Mouse (Mus musculus) heart, postnatal 36 days (tissue): Measurements from ENCODE around the gene Scfd2. TPM values are rescaled to one million over a fixed set of nuclear protein-coding genes. Genes with fewer than 3 reads are reported as not detected.
A peak's percentile ranks its signal among the peaks of the same experiment; 100 is the strongest.

Source experiments
- DNase-seq, 2 experiments: peaks; one replicate each; pipeline ENCODE4 v3.0.0; 2021 to 2022
- intact Hi-C: fragments of 180-260 bp; cut with DNase I; formaldehyde crosslinking; loops from one replicate; pipeline ENCODE4 v1.15.1; 2025
- total RNA-seq, 2 experiments: library from RNA; stranded (reverse); gene quantifications; 2 replicates each; pipeline ENCODE4 v1.2.3; 2021

The Scfd2 gene
- total RNA-seq, 2 experiments from 2014 or later, result 11.6 to 12.9 TPM

GRCm38 (mm10) chr5:74316333-74316945 lies 215.1 kb downstream of the Scfd2 start:
- DNase-seq, result no peak
- intact Hi-C loops, result no loop called here

- peak in 1 of 2 experiments; percentile 33 for DNase-seq
- intact Hi-C loops, result no loop called here
These were observed 215.9 kb downstream of the Scfd2 start for GRCm38 (mm10) chr5:74315471-74316245.

- intact Hi-C loops, result loop anchor here (5.0 kb wide), 4 partner anchors 73 to 628 kb away; partner anchors contain the start of gene Scfd2
- no peak for DNase-seq
These were observed 217.1 kb downstream of the Scfd2 start for GRCm38 (mm10) chr5:74314501-74314900.

GRCm38 (mm10) chr5:74313542-74313941 lies 218.0 kb downstream of the Scfd2 start:
- DNase-seq, result no peak
- intact Hi-C loops, result loop anchor here (5.0 kb wide), 4 partner anchors 74 to 629 kb away; partner anchors contain the start of gene Scfd2

GRCm38 (mm10) chr5:74311865-74312264 lies 219.7 kb downstream of the Scfd2 start:
- peak in 1 of 2 experiments; percentile 32 for DNase-seq
- intact Hi-C loops, result loop anchor here (1.0 to 5.0 kb wide), 6 partner anchors 75 to 844 kb away; partner anchors contain the start of gene Scfd2

- DNase-seq, result peak; percentile 59 to 68
- intact Hi-C loops, result loop anchor here (1.0 to 5.0 kb wide), 6 partner anchors 76 to 845 kb away; partner anchors contain the start of gene Scfd2
These were observed 220.2 kb downstream of the Scfd2 start for GRCm38 (mm10) chr5:74311200-74311825.

GRCm38 (mm10) chr5:74310101-74310500 lies 221.5 kb downstream of the Scfd2 start:
- no peak for DNase-seq
- intact Hi-C loops, result loop anchor here (2.0 to 5.0 kb wide), 5 partner anchors 77 to 632 kb away; partner anchors contain the start of gene Scfd2

GRCm38 (mm10) chr5:74307242-74307641 lies 224.3 kb downstream of the Scfd2 start:
- intact Hi-C loops, result no loop called here
- no peak for DNase-seq

GRCm38 (mm10) chr5:74305533-74306189 lies 225.9 kb downstream of the Scfd2 start:
- intact Hi-C loops, result no loop called here
- no peak for DNase-seq

GRCm38 (mm10) chr5:74304767-74305166 lies 226.8 kb downstream of the Scfd2 start:
- DNase-seq, result peak; percentile 67 to 69
- intact Hi-C loops, result no loop called here

GRCm38 (mm10) chr5:74302331-74302730 lies 229.2 kb downstream of the Scfd2 start:
- intact Hi-C loops, result no loop called here
- no peak for DNase-seq

GRCm38 (mm10) chr5:74301443-74301842 lies 230.1 kb downstream of the Scfd2 start:
- intact Hi-C loops, result no loop called here
- no peak for DNase-seq

- intact Hi-C loops, result no loop called here
- DNase-seq, result no peak
These were observed 230.6 kb downstream of the Scfd2 start for GRCm38 (mm10) chr5:74300931-74301330.

- DNase-seq, result no peak
- intact Hi-C loops, result no loop called here
These were observed 231.4 kb downstream of the Scfd2 start for GRCm38 (mm10) chr5:74300140-74300539.

GRCm38 (mm10) chr5:74297113-74297512 lies 234.4 kb downstream of the Scfd2 start:
- DNase-seq, result no peak
- intact Hi-C loops, result no loop called here

GRCm38 (mm10) chr5:74296096-74296495 lies 235.5 kb downstream of the Scfd2 start:
- intact Hi-C loops, result no loop called here
- DNase-seq, result no peak

GRCm38 (mm10) chr5:74293513-74293912 lies 238.0 kb downstream of the Scfd2 start:
- no peak for DNase-seq
- intact Hi-C loops, result no loop called here

GRCm38 (mm10) chr5:74292050-74292449 lies 239.5 kb downstream of the Scfd2 start:
- intact Hi-C loops, result no loop called here
- DNase-seq, result no peak

- intact Hi-C loops, result no loop called here
- DNase-seq, result no peak
These were observed 240.0 kb downstream of the Scfd2 start for GRCm38 (mm10) chr5:74291575-74291974.

- no peak for DNase-seq
- intact Hi-C loops, result no loop called here
These were observed 241.6 kb downstream of the Scfd2 start for GRCm38 (mm10) chr5:74289957-74290356.

GRCm38 (mm10) chr5:74288206-74288605 lies 243.4 kb downstream of the Scfd2 start:
- intact Hi-C loops, result no loop called here
- DNase-seq, result no peak
